ENCODE assay signal across 10 mouse cellular contexts in the genomic region with DNA sequence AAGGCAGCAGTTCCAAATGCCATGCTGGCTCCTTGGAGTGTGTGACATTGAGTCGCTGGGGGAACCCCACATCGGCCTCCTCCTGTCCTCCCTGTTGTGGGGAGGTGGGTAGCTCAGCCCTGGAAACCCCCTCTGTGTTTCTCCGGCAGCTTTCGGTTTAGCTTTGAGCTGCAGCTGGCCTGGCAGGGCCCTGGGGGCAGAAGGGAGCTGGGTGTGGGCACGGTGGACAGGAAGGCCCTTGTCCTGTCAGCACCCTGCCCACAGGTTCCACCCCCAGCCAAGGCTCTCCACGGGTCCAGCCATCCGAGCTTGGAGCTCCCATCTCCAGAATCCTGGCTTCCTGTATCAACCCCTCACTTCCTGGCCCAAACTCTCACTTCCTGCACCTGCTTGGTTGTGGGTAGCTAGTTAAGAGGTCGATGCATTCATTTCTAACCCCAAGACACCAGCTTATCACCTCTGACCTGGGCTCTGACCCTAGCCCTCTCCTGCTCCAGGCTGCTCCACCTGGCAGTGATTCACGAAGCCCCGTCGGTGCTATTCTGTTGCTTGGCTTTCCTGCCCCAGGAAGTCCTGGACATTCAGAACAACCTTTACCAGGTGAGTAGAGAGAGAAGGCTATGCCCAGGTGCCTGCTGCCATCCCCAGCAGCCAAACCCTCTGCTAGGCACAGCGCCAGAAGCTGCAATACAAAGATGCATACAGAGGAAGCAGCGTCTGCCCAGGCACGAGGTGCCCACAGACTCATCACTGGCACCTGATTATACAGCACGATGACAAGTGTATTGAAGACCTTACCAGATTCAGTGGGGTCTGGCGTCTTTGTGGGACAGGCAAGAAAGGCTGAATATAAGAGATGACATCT. TPM values are rescaled to one million over a fixed set of nuclear protein-coding genes. Genes with fewer than 3 reads are reported as not detected.
A peak's percentile ranks its signal among the peaks of the same experiment; 100 is the strongest.
DNase-seq lines count a peak whose midpoint lies in the region; ATAC-seq lines count a peak whose summit lies in the region.
"Had no signal": no experiment of that assay in that cellular context is flagged by ENCODE, and none has a peak within 500 bp of the region (broad histone marks: within the 10 kb centered on the region; RNA-seq: fewer than 3 reads in every experiment).

No protein-coding gene starts in this region.

- WGBS in kidney, embryonic 15.5 days = 69% methylated on average over 16 of the region's 16 CpGs

- no peak for ATAC-seq in kidney, embryonic 15.5 days (replicated peaks; ENCODE audit: low FRiP score)

- no peak overlapping the region for H3K27ac ChIP-seq in kidney, embryonic 15.5 days
- H3K27ac ChIP-seq in brown adipose tissue, adult 24 weeks (replicated peaks; ENCODE audit: low read depth, low read length) = no peak overlapping the region

- no peaks in the 10 kb centered on the region for H3K36me3 ChIP-seq in kidney, embryonic 15.5 days

- no peak overlapping the region for H3K9ac ChIP-seq in kidney, embryonic 15.5 days

- H3K27me3 ChIP-seq in kidney, embryonic 15.5 days = peaks cover 27% of the 10 kb centered on the region

- H3K4me1 ChIP-seq in kidney, embryonic 15.5 days = peaks cover 38% of the 10 kb centered on the region
- no peaks in the 10 kb centered on the region; the same call in 1 of the 2 replicates for H3K4me1 ChIP-seq in brown adipose tissue, adult 24 weeks (ENCODE audit: control insufficient read depth, insufficient read depth, insufficient read length, low read length)

- no peaks in the 10 kb centered on the region for H3K9me3 ChIP-seq in kidney, embryonic 15.5 days (replicated peaks)

- H3K4me3 ChIP-seq in kidney, embryonic 15.5 days (replicated peaks) = no peak overlapping the region
- peak overlapping the region; percentile 90 for H3K4me3 ChIP-seq in brown adipose tissue, adult 24 weeks (ENCODE audit: insufficient read depth, low read depth, low read length)

- H3K4me2 ChIP-seq in kidney, embryonic 15.5 days = peak overlapping the region; percentile 74; the same call in 1 of the 2 replicates

- peak; percentile 55 for DNase-seq in cerebellum, adult 9-10 months
- DNase-seq in cerebellum, adult 8-10 months = no peak
- DNase-seq in kidney, postnatal 10 days = no peak
- DNase-seq in spleen, postnatal 10 days (ENCODE audit: low spot score in 2 of 2) = peak; percentile 40 to 53
- DNase-seq in neural tube, embryonic 10.5 days (ENCODE audit: extremely low spot score, low spot score) = no peak
- no peak for DNase-seq in ovary, adult 18-20 months (ENCODE audit: low spot score)
- DNase-seq: kidney, postnatal 14 days; lung, adult 2 months had no signal

RNA-seq across cellular contexts. Expression of gene Nfkbie, which starts 2.7 kb away (rescaled TPM):
- 5.3 and 5.7 TPM in 2 replicates for polyA plus RNA-seq in kidney, embryonic 15.5 days (2015; fragmentation: Nextera tagmentation; extraction: Ambion mirVana)
- polyA plus RNA-seq in brown adipose tissue, adult 24 weeks (2012; ENCODE audit: insufficient read depth, insufficient read length, missing spikeins) = 1.4 and 1.6 TPM in 2 replicates

RNA-seq across cellular contexts. Expression of gene Slc35b2, which starts 5.4 kb away (rescaled TPM):
- 142 TPM in 2 replicates for polyA plus RNA-seq in kidney, embryonic 15.5 days (2015; fragmentation: Nextera tagmentation; extraction: Ambion mirVana)
- 17.0 and 36.4 TPM in 2 replicates for polyA plus RNA-seq in brown adipose tissue, adult 24 weeks (2012; ENCODE audit: insufficient read depth, insufficient read length, missing spikeins)

RNA-seq across cellular contexts. Expression of gene Tmem151b, which starts 8.8 kb away (rescaled TPM):
- polyA plus RNA-seq in kidney, embryonic 15.5 days (2015; fragmentation: Nextera tagmentation; extraction: Ambion mirVana) = 3.1 and 3.4 TPM in 2 replicates
- not detected in 2 replicates for polyA plus RNA-seq in brown adipose tissue, adult 24 weeks (2012; ENCODE audit: insufficient read depth, insufficient read length, missing spikeins)

RNA-seq across cellular contexts. Expression of gene Hsp90ab1, which starts 14.8 kb away (rescaled TPM):
- 1,881 and 1,940 TPM in 2 replicates for polyA plus RNA-seq in kidney, embryonic 15.5 days (2015; fragmentation: Nextera tagmentation; extraction: Ambion mirVana)
- 869 and 998 TPM in 2 replicates for polyA plus RNA-seq in brown adipose tissue, adult 24 weeks (2012; ENCODE audit: insufficient read depth, insufficient read length, missing spikeins)

RNA-seq across cellular contexts. Expression of gene Tcte1, which starts 35.0 kb away (rescaled TPM):
- polyA plus RNA-seq in kidney, embryonic 15.5 days (2015; fragmentation: Nextera tagmentation; extraction: Ambion mirVana) = 0.14 and 0.22 TPM in 2 replicates
- polyA plus RNA-seq in brown adipose tissue, adult 24 weeks (2012; ENCODE audit: insufficient read depth, insufficient read length, missing spikeins) = not detected in 2 replicates

Comparison
In these comparisons a context has a peak if more than half of its experiments do, and no peak if none do; other contexts are left out.
1. DNase-seq: peak in cerebellum, adult 9-10 months (single experiment) and spleen, postnatal 10 days (2 of 2); none in cerebellum, adult 8-10 months (single experiment), kidney, postnatal 10 days (single experiment), neural tube, embryonic 10.5 days (single experiment) and ovary, adult 18-20 months (single experiment).